Mouse (Mus musculus) gastrocnemius, adult 18-20 months (tissue): ENCODE measurements at regions not wholly inside any gene's neighbourhood (a gene's known extent, or its start where the extent isn't known, plus 50 kb on each side); places are given as distances from the start of the nearest gene placed in this dataset.

ENCODE experiments used
- DNase-seq: peaks from one replicate; pipeline ENCODE4 v3.0.0; 2021; ENCODE audit warnings: low spot score

DNA sequence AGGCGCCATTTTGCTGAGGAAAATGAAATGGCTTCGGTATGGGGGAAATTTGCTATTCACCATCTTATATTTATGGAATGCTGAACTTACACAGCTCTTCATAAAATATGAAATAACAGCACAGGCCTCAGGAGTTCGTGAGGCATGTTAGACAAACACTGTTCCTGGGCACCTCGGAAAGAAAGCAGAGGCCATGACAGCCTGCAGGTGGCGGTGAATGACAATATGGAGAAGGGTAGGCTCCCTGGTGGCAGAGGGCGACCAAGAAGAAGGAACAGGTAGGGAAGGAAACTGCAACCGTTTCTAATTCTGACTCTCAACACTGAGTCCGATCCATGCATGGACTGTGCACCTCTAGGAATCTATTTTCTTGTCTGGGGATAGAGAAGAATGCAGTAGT is 553.6 kb upstream of the Tmpo start:
- DNase-seq: no peak

DNA sequence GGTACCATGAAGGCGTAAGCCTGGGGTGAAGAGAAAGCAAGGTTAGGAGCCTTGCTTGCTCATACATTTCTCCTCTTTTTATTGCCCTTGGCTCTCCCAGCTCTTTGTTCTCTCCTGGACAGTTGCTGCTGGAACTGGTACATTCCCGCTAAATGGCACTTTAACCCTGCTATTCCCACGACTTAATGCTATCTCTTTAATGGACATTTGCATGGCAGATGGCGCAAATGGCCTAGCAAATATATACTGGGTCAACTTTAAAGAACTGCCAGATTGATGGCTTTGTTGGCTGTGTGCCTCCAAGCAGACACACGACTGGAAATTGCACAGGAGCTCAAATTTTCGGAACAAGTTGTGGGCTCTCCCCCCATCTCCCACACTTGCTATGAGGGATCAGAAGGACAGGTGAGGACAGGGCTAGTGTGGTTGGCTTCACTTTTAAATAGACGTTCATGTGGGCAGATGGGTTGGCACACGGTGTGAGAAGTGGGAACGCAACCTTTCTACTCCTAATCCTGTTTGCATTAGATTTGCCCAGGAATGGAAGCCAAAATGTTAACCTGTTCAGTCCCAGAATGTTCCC is 551.0 kb upstream of the Tmpo start:
- DNase-seq: no peak

- no peak for DNase-seq
Observed at GRCm38 (mm10) chr10:91730062-91730461, 548.9 kb upstream of the Tmpo start.

GRCm38 (mm10) chr10:91719561-91720371 is 538.7 kb upstream of the Tmpo start:
- no peak for DNase-seq

GRCm38 (mm10) chr10:91716604-91717003 is 535.5 kb upstream of the Tmpo start:
- no peak for DNase-seq

DNA sequence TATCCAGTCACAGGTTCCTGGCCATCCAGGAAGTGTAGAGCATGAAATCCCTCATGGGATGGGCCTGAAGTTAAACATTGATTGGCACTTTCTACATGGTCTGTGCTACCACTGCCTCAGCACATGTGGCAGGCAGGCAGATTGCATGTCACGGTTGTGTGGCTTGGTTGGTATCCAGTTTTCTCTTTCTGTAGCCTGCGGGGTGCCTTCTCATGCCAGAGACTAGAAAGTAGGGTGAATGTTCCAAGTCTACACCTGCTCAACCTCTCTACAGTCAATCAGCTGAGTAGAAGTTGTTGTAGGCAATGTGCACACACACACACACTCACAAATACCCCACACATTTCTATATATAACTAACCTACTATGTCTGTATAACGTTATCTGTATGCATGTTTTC is 533.5 kb upstream of the Tmpo start:
- no peak for DNase-seq

DNA sequence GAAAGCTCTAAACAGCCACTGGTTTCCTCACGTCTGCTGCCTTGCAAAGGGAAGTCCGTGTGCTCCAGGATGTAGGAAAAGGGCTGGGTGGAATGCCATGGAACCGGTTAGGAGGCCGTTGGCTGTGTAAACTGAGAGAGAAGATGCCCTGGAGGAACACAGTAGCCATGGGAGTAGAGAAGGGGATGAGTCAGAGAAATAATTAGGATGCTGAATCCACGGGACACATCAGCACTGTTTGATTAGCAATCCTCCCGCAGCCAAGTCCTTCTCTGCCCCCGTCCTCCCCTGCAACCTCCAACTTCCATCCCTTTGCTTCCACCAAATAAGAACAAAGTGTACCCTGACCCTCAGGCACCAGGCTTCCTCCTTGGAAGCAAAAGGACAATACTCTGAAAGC is 532.4 kb upstream of the Tmpo start:
- DNase-seq: no peak

DNA sequence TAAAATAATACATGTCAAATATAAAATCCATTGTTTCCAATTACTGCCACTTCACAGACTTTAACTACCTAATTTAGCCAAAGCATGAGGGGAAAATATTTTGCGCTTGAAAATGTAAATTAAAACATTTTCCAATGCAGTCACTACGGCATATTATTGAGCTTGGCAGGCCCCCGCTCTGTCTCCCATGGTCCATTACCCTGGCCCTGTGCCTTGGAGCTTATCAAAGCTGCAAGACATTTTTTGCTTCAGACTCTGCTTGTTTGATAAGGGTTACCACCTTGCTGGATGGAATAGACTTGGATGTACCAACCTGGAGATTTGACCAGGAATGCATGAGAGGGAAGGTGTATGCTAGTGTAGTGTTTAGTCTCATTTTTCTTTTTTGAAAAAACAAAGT is 525.7 kb upstream of the Tmpo start:
- DNase-seq: no peak

GRCm38 (mm10) chr10:91704751-91705150 is 523.6 kb upstream of the Tmpo start:
- no peak for DNase-seq

- no peak for DNase-seq
Observed at GRCm38 (mm10) chr10:91701822-91702221, 520.7 kb upstream of the Tmpo start.

DNA sequence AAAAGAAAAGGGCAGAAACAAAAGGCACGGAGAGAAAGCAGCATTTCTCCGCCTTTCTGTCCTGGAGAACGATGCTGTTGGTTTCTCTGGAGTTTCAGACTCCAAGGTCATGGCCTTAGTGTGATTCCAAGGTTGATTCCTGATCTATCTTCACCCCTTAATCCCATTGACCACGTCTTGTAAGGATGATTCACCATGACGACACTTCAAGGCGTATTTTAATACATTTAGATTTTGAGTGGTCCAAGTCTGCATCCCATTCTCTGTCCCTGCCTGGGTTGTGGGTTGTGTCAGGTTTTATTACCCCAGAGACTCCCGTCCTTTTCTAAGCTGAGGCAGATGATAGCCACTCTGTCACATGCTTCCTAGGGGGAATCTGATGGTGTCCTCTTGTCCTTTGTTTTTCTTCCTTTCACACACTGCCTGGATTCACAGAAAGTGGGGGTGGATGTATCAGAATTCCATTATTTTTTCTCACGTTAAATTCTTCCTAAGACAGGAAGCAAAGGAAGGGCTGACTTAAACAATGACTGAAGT is 505.0 kb upstream of the Tmpo start:
- no peak for DNase-seq

- DNase-seq: no peak
Observed at GRCm38 (mm10) chr10:91685164-91686027, 504.3 kb upstream of the Tmpo start.

- no peak for DNase-seq
Observed at GRCm38 (mm10) chr10:91679641-91680040, 498.5 kb upstream of the Tmpo start.

- no peak for DNase-seq
Observed at GRCm38 (mm10) chr10:91637911-91638310, 456.8 kb upstream of the Tmpo start.

- DNase-seq: no peak
Observed at GRCm38 (mm10) chr10:91628672-91629071, 447.6 kb upstream of the Tmpo start.

DNA sequence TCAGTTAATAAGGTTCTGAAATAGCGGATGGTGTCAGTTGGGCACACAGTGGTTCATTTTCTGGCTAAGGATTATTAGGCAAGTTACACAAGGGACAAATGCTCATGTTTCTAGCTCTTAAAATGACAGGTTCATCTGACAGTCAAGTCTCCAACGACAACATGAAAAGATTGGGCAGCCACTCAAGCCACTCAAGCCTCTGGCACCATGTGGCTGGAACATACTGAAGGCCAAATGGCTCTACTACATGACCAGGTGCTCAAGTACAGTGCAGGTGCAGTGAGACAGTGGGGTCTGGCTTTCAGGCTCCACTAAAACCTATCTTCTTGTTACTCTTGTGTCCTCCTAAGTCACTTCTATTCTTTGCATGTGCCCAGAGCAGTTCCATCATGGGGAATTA is 441.2 kb upstream of the Tmpo start:
- no peak for DNase-seq

DNA sequence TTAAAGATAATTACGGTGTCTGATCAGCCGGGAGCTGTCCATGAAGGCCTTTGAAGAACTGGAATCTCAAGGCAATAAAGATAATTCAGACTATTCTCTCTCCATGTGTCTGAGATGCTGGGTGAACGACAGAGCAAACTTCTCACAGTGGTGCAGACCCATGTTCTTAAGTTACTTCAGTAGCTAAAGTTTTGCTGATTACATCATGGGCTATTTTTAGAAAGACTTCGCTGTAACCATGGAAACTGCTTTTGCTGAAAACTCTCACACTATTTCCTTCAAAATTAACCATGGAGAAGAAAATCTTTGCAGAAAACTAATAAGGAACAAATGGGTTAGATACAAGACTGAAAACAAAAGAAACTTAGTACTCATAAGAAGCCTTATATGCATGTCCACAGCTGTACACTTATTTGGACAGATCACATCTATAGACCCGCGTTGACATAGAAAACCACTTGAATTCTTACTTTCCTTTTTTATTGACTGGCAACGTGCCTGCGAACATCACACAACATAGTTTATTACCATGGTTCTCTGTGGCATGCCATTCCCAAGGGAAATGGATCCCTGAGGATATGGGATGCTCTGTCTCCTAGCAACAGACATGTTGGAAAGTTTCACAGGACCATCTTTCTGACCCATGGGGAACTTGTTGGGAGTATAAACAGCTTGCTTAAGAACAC is 432.8 kb upstream of the Tmpo start:
- no peak for DNase-seq

- DNase-seq: no peak
Observed at GRCm38 (mm10) chr10:91612052-91612451, 430.9 kb upstream of the Tmpo start.

GRCm38 (mm10) chr10:91594891-91595290 is 413.8 kb upstream of the Tmpo start:
- no peak for DNase-seq

DNA sequence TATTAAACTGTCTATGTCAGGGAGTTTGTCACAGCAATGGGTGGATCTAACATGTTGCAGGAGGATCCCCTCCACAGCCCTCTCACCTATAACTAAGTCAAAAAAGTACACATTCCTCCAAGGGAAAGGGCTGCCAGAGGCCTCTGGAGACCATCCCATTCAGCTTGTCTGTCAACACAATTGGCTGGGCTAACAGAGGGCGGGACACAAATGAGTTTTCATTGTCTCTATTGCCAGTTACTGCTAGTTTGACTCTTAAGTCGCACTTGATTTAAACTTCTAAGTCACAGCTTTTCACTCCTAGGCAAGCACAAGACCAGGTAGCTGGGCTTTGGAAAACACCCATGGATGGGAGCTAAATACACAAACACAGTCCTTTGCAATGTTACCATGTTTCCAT is 412.3 kb upstream of the Tmpo start:
- no peak for DNase-seq

DNA sequence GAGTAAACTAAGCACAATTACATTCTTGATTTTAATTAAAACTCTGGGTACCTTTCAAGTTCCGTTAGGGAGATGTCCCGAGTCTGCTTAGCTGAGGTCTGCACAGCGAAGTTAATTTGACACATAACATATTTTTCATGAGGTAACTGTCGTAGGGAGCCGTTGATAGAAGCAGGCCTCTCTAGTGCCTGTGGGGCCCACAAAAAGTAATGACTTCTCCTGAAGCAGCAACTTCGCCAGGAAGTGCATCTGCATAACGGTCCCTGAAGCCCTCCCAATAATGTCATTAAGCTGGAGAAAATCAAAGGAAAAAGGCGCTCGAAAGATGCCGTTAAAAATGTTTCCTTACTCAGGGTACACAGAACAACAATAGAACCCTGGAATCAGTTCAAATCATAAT is 410.7 kb upstream of the Tmpo start:
- no peak for DNase-seq

- DNase-seq: no peak
Observed at GRCm38 (mm10) chr10:91591398-91591811, 410.3 kb upstream of the Tmpo start.
